Mouse (Mus musculus): ENCODE data around the gene Col8a1. TPM values are rescaled to one million over a fixed set of nuclear protein-coding genes. Genes with fewer than 3 reads are reported as not detected.
A peak's percentile ranks its signal among the peaks of the same experiment; 100 is the strongest.

Col8a1 gene
- polyA plus RNA-seq, 1 experiment, result 5.2 TPM

DNA sequence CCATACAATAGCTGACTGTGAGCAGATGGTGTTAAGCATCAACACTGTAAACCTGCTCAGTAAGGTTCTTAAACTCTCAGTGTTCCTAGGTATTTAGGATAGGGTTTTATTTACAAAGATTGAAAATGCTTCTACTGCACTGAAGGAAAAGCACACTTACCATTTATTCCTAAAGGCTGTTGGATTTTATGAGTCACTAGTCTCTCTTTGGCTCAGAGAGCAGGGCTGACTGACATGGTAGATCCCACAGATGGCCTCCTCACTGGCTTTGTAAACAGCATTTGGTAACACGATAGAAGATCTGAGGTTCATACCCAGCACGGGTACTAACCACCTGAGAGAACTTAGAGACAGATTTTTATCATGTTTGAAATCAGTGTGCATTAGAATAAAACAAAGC lies 5.3 kb upstream of the Col8a1 start:
- H3ac ChIP-seq (ENCODE audit: control insufficient read depth, insufficient read length, low read depth), result no peak overlapping the region
- H3K79me2 ChIP-seq (ENCODE audit: control insufficient read depth, insufficient read depth), result no peaks in the 10 kb centered on the region
- H3K79me3 ChIP-seq (ENCODE audit: low read depth), result no peaks in the 10 kb centered on the region
- TF ChIP-seq CEBPB (IDR thresholded peaks at IDR 0.05; ENCODE audit: low read depth), result no peak
- no peak for TF ChIP-seq MYOD1 (IDR thresholded peaks at IDR 0.05; ENCODE audit: control insufficient read depth, insufficient read length, low read depth)
- TF ChIP-seq FOSL1 (IDR thresholded peaks at IDR 0.05; ENCODE audit: insufficient read depth, low read length, poor library complexity, severe bottlenecking), result no peak
- TF ChIP-seq MAX (IDR thresholded peaks at IDR 0.05), result no peak
- TF ChIP-seq USF1 (IDR thresholded peaks at IDR 0.05; ENCODE audit: low read depth), result no peak
- no peak for TF ChIP-seq MYOG (IDR thresholded peaks at IDR 0.05; ENCODE audit: control insufficient read depth, extremely low read depth, insufficient read length)
- no peak for TF ChIP-seq CTCF (IDR thresholded peaks at IDR 0.05; ENCODE audit: control insufficient read depth, insufficient read depth, insufficient read length)
- H3K27me3 ChIP-seq (ENCODE audit: control insufficient read depth, insufficient read depth, insufficient read length), result no peaks in the 10 kb centered on the region
- H3K4me3 ChIP-seq (ENCODE audit: insufficient read depth, poor library complexity, severe bottlenecking), result no peak overlapping the region
- H3K36me3 ChIP-seq (ENCODE audit: control insufficient read depth, insufficient read depth), result no peaks in the 10 kb centered on the region

DNA sequence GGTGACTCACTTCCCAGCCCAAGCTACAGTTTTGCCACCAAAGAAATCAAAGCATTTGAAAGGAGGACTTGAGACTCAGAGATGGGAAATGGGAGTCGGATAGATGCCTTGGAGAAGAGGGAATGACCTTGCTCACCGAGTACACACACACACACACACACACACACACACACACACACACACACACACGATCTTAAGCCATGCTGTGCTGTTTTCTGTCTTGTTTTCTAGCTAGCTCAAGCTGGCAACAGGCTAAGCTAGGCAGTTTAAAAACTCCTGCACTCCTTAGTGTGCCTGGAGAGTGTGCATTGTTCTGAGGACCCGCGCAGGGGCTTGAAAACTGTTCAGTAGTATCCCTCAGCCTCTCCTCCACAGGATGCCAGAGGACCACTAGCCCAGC lies 1.2 kb upstream of the Col8a1 start:
- H3ac ChIP-seq (ENCODE audit: control insufficient read depth, insufficient read length, low read depth), result no peak overlapping the region
- peaks cover 34% of the 10 kb centered on the region for H3K79me2 ChIP-seq (ENCODE audit: control insufficient read depth, insufficient read depth)
- H3K27me3 ChIP-seq (ENCODE audit: control insufficient read depth, insufficient read depth, insufficient read length), result no peaks in the 10 kb centered on the region
- no peaks in the 10 kb centered on the region for H3K36me3 ChIP-seq (ENCODE audit: control insufficient read depth, insufficient read depth)
- TF ChIP-seq FOSL1 (IDR thresholded peaks at IDR 0.05; ENCODE audit: insufficient read depth, low read length, poor library complexity, severe bottlenecking) (no peak), MYOD1 (IDR thresholded peaks at IDR 0.05; ENCODE audit: control insufficient read depth, insufficient read length, low read depth) (no peak), USF1 (IDR thresholded peaks at IDR 0.05; ENCODE audit: low read depth) (no peak), CEBPB (IDR thresholded peaks at IDR 0.05; ENCODE audit: low read depth) (no peak), CTCF (IDR thresholded peaks at IDR 0.05; ENCODE audit: control insufficient read depth, insufficient read depth, insufficient read length) (no peak), MYOG (IDR thresholded peaks at IDR 0.05; ENCODE audit: control insufficient read depth, extremely low read depth, insufficient read length) (no peak), MAX (IDR thresholded peaks at IDR 0.05) (no peak)
- H3K4me3 ChIP-seq (ENCODE audit: insufficient read depth, poor library complexity, severe bottlenecking), result peak overlapping the region; percentile 40
- H3K79me3 ChIP-seq (ENCODE audit: low read depth), result peaks cover 9% of the 10 kb centered on the region

- peaks cover 9% of the 10 kb centered on the region for H3K79me3 ChIP-seq (ENCODE audit: low read depth)
- H3K79me2 ChIP-seq (ENCODE audit: control insufficient read depth, insufficient read depth), result peaks cover 35% of the 10 kb centered on the region
- no peaks in the 10 kb centered on the region for H3K27me3 ChIP-seq (ENCODE audit: control insufficient read depth, insufficient read depth, insufficient read length)
- peak overlapping the region; percentile 40 for H3K4me3 ChIP-seq (ENCODE audit: insufficient read depth, poor library complexity, severe bottlenecking)
- peak; percentile 12 for TF ChIP-seq MYOD1 (IDR thresholded peaks at IDR 0.05; ENCODE audit: control insufficient read depth, insufficient read length, low read depth)
- TF ChIP-seq USF1 (IDR thresholded peaks at IDR 0.05; ENCODE audit: low read depth), result no peak
- peak; percentile 12 for TF ChIP-seq MAX (IDR thresholded peaks at IDR 0.05)
- TF ChIP-seq MYOG (IDR thresholded peaks at IDR 0.05; ENCODE audit: control insufficient read depth, extremely low read depth, insufficient read length), result no peak
- H3K36me3 ChIP-seq (ENCODE audit: control insufficient read depth, insufficient read depth), result no peaks in the 10 kb centered on the region
- peak overlapping the region; percentile 65 for H3ac ChIP-seq (ENCODE audit: control insufficient read depth, insufficient read length, low read depth)
Measured at GRCm38 (mm10) chr16:57755241-57755640, 704 bp upstream of the Col8a1 start.

DNA sequence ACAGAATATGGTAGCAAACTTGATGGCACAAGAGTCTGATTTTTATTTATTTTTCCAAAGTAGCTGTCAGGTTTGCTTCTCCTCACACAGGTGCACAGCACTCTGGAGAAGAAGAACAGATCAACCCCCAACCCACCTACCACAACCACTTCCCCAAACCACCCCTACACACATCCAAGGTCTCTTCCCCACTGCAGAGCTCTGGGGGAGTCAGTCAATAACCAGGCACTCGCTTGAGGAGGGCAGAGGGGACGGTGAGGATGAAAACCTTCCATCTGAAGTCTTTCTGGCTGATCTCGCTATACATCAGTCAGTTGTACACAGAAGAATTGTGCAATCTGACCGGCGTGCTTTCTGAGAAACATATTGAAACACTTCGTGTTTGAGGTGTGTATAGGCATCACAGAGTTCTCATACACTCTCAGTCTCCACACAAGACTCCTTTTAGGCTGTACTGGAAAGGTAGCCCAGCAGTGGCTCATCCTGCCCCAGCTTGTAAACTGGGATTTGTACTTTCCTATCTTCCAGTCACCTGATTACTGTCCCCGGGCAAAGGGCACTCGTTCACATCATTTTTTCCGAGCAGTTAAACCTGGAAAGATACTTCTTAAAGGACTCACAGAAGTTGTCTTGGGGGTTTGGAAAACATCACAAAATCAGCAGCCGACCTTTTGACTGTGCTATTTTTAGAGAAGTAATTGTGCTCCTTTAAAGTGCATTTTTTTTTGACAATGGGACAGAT lies 827 bp downstream of the Col8a1 start:
- no peak for TF ChIP-seq MYOG (IDR thresholded peaks at IDR 0.05; ENCODE audit: control insufficient read depth, extremely low read depth, insufficient read length)
- peak; percentile 79 for TF ChIP-seq CEBPB (IDR thresholded peaks at IDR 0.05; ENCODE audit: low read depth)
- TF ChIP-seq FOSL1 (IDR thresholded peaks at IDR 0.05; ENCODE audit: insufficient read depth, low read length, poor library complexity, severe bottlenecking), result no peak
- TF ChIP-seq MYOD1 (IDR thresholded peaks at IDR 0.05; ENCODE audit: control insufficient read depth, insufficient read length, low read depth), result no peak
- TF ChIP-seq USF1 (IDR thresholded peaks at IDR 0.05; ENCODE audit: low read depth), result no peak
- no peak for TF ChIP-seq MAX (IDR thresholded peaks at IDR 0.05)
- H3K79me2 ChIP-seq (ENCODE audit: control insufficient read depth, insufficient read depth), result peaks cover 49% of the 10 kb centered on the region
- H3K36me3 ChIP-seq (ENCODE audit: control insufficient read depth, insufficient read depth), result no peaks in the 10 kb centered on the region
- peak overlapping the region; percentile 52 for H3ac ChIP-seq (ENCODE audit: control insufficient read depth, insufficient read length, low read depth)
- peaks cover 9% of the 10 kb centered on the region for H3K79me3 ChIP-seq (ENCODE audit: low read depth)
- H3K27me3 ChIP-seq (ENCODE audit: control insufficient read depth, insufficient read depth, insufficient read length), result no peaks in the 10 kb centered on the region
- H3K4me3 ChIP-seq (ENCODE audit: insufficient read depth, poor library complexity, severe bottlenecking), result peak overlapping the region; percentile 40

DNA sequence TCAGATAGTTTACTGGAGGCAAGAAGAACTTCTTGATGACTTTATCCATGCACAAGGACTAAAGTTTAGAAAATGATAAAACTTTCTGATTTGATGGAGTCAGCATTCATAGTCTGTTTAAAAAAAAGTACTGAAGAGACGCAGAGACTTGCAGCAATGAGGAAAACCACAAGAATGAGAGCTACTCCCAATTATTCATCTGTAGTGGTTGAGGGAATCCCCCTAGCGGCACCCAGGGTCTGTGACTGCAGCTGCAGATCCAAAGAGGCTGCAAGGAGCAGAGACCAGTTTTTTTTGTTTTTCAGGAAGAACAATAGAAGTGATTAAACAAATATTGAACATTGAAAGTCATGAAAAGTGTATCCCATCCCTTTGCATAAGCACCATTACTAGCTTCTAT lies 4.0 kb downstream of the Col8a1 start:
- Histone ChIP-seq H3K79me2 (ENCODE audit: control insufficient read depth, insufficient read depth) (peaks cover 63% of the 10 kb centered on the region), H3K79me3 (ENCODE audit: low read depth) (peaks cover 9% of the 10 kb centered on the region), H3ac (ENCODE audit: control insufficient read depth, insufficient read length, low read depth) (no peak overlapping the region), H3K4me3 (ENCODE audit: insufficient read depth, poor library complexity, severe bottlenecking) (no peak overlapping the region), H3K27me3 (ENCODE audit: control insufficient read depth, insufficient read depth, insufficient read length) (no peaks in the 10 kb centered on the region), H3K36me3 (ENCODE audit: control insufficient read depth, insufficient read depth) (no peaks in the 10 kb centered on the region)
- no peak for TF ChIP-seq FOSL1 (IDR thresholded peaks at IDR 0.05; ENCODE audit: insufficient read depth, low read length, poor library complexity, severe bottlenecking)
- TF ChIP-seq MAX (IDR thresholded peaks at IDR 0.05), result no peak
- TF ChIP-seq MYOG (IDR thresholded peaks at IDR 0.05; ENCODE audit: control insufficient read depth, extremely low read depth, insufficient read length), result no peak
- no peak for TF ChIP-seq MYOD1 (IDR thresholded peaks at IDR 0.05; ENCODE audit: control insufficient read depth, insufficient read length, low read depth)
- no peak for TF ChIP-seq CEBPB (IDR thresholded peaks at IDR 0.05; ENCODE audit: low read depth)
- no peak for TF ChIP-seq CTCF (IDR thresholded peaks at IDR 0.05; ENCODE audit: control insufficient read depth, insufficient read depth, insufficient read length)
- no peak for TF ChIP-seq USF1 (IDR thresholded peaks at IDR 0.05; ENCODE audit: low read depth)
